Mouse (Mus musculus) hindbrain, embryonic 11.5 days (tissue): Measurements from ENCODE around the gene Klhdc8a. TPM values are rescaled to one million over a fixed set of nuclear protein-coding genes. Genes with fewer than 3 reads are reported as not detected.
A peak's percentile ranks its signal among the peaks of the same experiment; 100 is the strongest.

ENCODE experiments used
- ATAC-seq: fragments of 200-750 bp; cut with Nextera tagmentation; 2 replicates; pipeline ENCODE4 v1.8.0; 2017; ENCODE audit warnings: mild to moderate bottlenecking, moderate TSS enrichment, moderate library complexity; ENCODE audit not compliant: low FRiP score
- DNase-seq: peaks from one replicate; pipeline ENCODE4 v3.0.0-alpha.2; 2015; ENCODE audit warnings: low spot score
- H3K27ac ChIP-seq: fragments of 300-500 bp; sonication (generic); 2 replicates; pipeline ENCODE4 v1.5.1; 2014; ENCODE audit warnings: mild to moderate bottlenecking, low read depth, low read length
- H3K27me3 ChIP-seq: fragments of 300-500 bp; sonication (generic); 2 replicates; pipeline ENCODE4 v1.6.1; 2014; ENCODE audit warnings: mild to moderate bottlenecking, low read length, moderate library complexity, mixed read lengths; ENCODE audit not compliant: control insufficient read depth, insufficient read depth
- H3K36me3 ChIP-seq: fragments of 300-500 bp; sonication (generic); 2 replicates; pipeline ENCODE4 v1.6.1; 2014; ENCODE audit warnings: mild to moderate bottlenecking, low read length, moderate library complexity, mixed read lengths; ENCODE audit not compliant: control insufficient read depth, insufficient read depth
- H3K4me1 ChIP-seq: fragments of 300-500 bp; sonication (generic); replicated peaks from 2 replicates; pipeline ENCODE4 v1.6.1; 2014; ENCODE audit warnings: low read length, mixed read lengths; ENCODE audit not compliant: control insufficient read depth, insufficient read depth
- H3K4me2 ChIP-seq: fragments of 300-500 bp; sonication (generic); replicated peaks from 2 replicates; pipeline ENCODE4 v1.6.1; 2014; ENCODE audit warnings: mild to moderate bottlenecking, low read depth, low read length
- H3K4me3 ChIP-seq: fragments of 300-500 bp; sonication (generic); 2 replicates; pipeline ENCODE4 v1.5.1; 2014; ENCODE audit warnings: low read depth, low read length
- H3K9ac ChIP-seq: fragments of 300-500 bp; sonication (generic); 2 replicates; pipeline ENCODE4 v1.6.1; 2014; ENCODE audit warnings: low read depth, low read length
- H3K9me3 ChIP-seq: fragments of 300-500 bp; sonication (generic); 2 replicates; pipeline ENCODE4 v1.6.1; 2016; ENCODE audit warnings: low read length; ENCODE audit not compliant: control insufficient read depth
- WGBS: fragments of 180-500 bp; shearing (Covaris S2); extraction: QIAGEN DNeasy Blood & Tissue Kit; methylation state at CpG from one replicate; pipeline ENCODE4 v1.1.7; 2014; 5-methylcytosine and 5-hydroxymethylcytosine counted together
- polyA plus RNA-seq: library from polyadenylated mRNA; unstranded; fragments of >200 nt; fragmentation: Nextera tagmentation; extraction: Ambion mirVana; gene quantifications from 2 replicates; pipeline ENCODE4 v1.2.1, GENCODE M21; 2014

The Klhdc8a gene
- polyA plus RNA-seq, 1 experiment from 2014 or later = 3.0 TPM

GRCm38 (mm10) chr1:132286735-132287134 is 11.7 kb upstream of the Klhdc8a start:
- DNase-seq (no peak), ATAC-seq (no peak)
- Histone ChIP-seq H3K9ac (no peak overlapping the region), H3K27me3 (peaks cover 3% of the 10 kb centered on the region; the same call in 1 of the 2 replicates), H3K36me3 (no peaks in the 10 kb centered on the region), H3K27ac (no peak overlapping the region), H3K4me3 (no peak overlapping the region), H3K9me3 (no peaks in the 10 kb centered on the region), H3K4me2 (no peak overlapping the region), H3K4me1 (peaks cover 2% of the 10 kb centered on the region; the same call in 1 of the 2 replicates)
- WGBS = 80% methylated on average over 1 of the region's 1 CpGs

- Histone ChIP-seq H3K4me1 (peaks cover 5% of the 10 kb centered on the region), H3K27ac (no peak overlapping the region), H3K27me3 (peaks cover 3% of the 10 kb centered on the region; the same call in 1 of the 2 replicates), H3K9me3 (no peaks in the 10 kb centered on the region), H3K4me2 (no peak overlapping the region), H3K4me3 (no peak overlapping the region), H3K9ac (no peak overlapping the region), H3K36me3 (no peaks in the 10 kb centered on the region)
- no peak for DNase-seq
- no peak for ATAC-seq
- 64% methylated on average over 2 of the region's 2 CpGs for WGBS
These were observed 11.0 kb upstream of the Klhdc8a start for GRCm38 (mm10) chr1:132287445-132287844.

- 14% methylated on average over 11 of the region's 11 CpGs for whole genome bisulfite sequencing
- Histone ChIP-seq H3K9ac (no peak overlapping the region), H3K4me2 (no peak overlapping the region), H3K27ac (no peak overlapping the region), H3K4me3 (no peak overlapping the region), H3K27me3 (peaks cover 3% of the 10 kb centered on the region; the same call in 1 of the 2 replicates), H3K4me1 (peaks cover 6% of the 10 kb centered on the region), H3K36me3 (no peaks in the 10 kb centered on the region), H3K9me3 (no peaks in the 10 kb centered on the region)
- DNase-seq = no peak
- no peak for ATAC-seq
These were observed 10.4 kb upstream of the Klhdc8a start for GRCm38 (mm10) chr1:132287991-132288451.

DNA sequence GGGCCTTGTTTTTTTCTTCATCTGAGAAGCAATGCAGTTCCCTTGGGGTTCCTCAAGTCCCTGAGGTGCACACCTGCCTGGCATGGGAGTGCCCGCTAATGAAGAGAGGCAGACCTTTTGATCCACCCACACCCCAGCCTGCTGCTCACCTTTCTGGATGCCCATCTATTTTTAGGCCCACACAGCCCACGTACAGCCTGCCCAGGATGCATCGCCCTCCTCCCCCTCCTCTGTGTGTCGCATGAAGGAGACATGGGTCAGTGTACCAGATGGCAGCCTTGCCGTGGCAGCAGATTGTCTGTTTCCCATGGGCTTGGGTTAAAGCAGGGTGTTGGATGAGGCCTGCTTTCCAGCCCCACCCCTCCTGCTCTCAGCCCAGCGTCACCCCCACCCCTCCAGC is 8.5 kb upstream of the Klhdc8a start:
- Histone ChIP-seq H3K27ac (no peak overlapping the region), H3K27me3 (peaks cover 3% of the 10 kb centered on the region; the same call in 1 of the 2 replicates), H3K9ac (no peak overlapping the region), H3K4me1 (peaks cover 6% of the 10 kb centered on the region), H3K4me3 (no peak overlapping the region), H3K9me3 (no peaks in the 10 kb centered on the region), H3K4me2 (no peak overlapping the region), H3K36me3 (no peaks in the 10 kb centered on the region)
- WGBS = 63% methylated on average over 6 of the region's 6 CpGs
- peak; percentile 41; the same call in 1 of the 2 replicates for ATAC-seq
- DNase-seq = no peak

GRCm38 (mm10) chr1:132290921-132291675 is 7.3 kb upstream of the Klhdc8a start:
- peak overlapping the region; percentile 37 for H3K27ac ChIP-seq
- no peak overlapping the region for H3K4me3 ChIP-seq
- DNase-seq (peak; percentile 52), ATAC-seq (peak; percentile 48; the same call in 1 of the 2 replicates)
- WGBS = 33% methylated on average over 11 of the region's 11 CpGs
- H3K9ac ChIP-seq = no peak overlapping the region
- H3K9me3 ChIP-seq = no peaks in the 10 kb centered on the region
- H3K4me2 ChIP-seq = no peak overlapping the region
- no peaks in the 10 kb centered on the region for H3K36me3 ChIP-seq
- H3K27me3 ChIP-seq = peaks cover 3% of the 10 kb centered on the region; the same call in 1 of the 2 replicates
- peaks cover 6% of the 10 kb centered on the region for H3K4me1 ChIP-seq

DNA sequence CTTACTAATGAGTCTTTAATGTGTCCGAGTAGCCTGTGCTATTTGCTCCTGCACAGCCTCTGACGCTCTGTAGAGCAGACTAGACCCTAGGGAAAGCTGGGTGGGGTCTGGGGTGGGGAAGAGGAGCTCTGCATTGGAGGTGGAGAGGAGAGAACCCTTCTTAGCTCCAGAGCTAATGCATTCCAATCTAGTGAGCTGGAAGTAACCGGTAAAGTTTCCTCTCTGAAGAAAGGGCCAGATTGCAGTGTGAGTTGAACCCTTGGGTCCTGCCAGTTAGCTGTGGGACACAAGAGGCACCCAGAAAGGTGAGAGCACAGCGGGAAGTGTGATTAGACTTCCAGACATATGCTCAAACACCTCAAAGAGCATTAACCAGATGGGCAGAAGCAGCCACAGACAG is 6.7 kb upstream of the Klhdc8a start:
- Histone ChIP-seq H3K27ac (peak overlapping the region; percentile 19; the same call in 1 of the 2 replicates), H3K27me3 (peaks cover 2% of the 10 kb centered on the region; the same call in 1 of the 2 replicates), H3K4me1 (peaks cover 6% of the 10 kb centered on the region), H3K36me3 (no peaks in the 10 kb centered on the region), H3K9me3 (no peaks in the 10 kb centered on the region), H3K4me2 (no peak overlapping the region), H3K4me3 (no peak overlapping the region), H3K9ac (no peak overlapping the region)
- ATAC-seq (peak; percentile 36; the same call in 1 of the 2 replicates), DNase-seq (no peak)
- WGBS = 44% methylated on average over 4 of the region's 4 CpGs

- Histone ChIP-seq H3K27ac (peak overlapping the region; percentile 19; the same call in 1 of the 2 replicates), H3K9me3 (no peaks in the 10 kb centered on the region), H3K36me3 (no peaks in the 10 kb centered on the region), H3K4me2 (no peak overlapping the region; the same call in 1 of the 2 replicates), H3K4me1 (peaks cover 6% of the 10 kb centered on the region), H3K9ac (no peak overlapping the region), H3K4me3 (no peak overlapping the region), H3K27me3 (no peaks in the 10 kb centered on the region)
- ATAC-seq (no peak), DNase-seq (no peak)
- WGBS = 40% methylated on average over 21 of the region's 21 CpGs
These were observed 5.9 kb upstream of the Klhdc8a start for GRCm38 (mm10) chr1:132292318-132293129.

DNA sequence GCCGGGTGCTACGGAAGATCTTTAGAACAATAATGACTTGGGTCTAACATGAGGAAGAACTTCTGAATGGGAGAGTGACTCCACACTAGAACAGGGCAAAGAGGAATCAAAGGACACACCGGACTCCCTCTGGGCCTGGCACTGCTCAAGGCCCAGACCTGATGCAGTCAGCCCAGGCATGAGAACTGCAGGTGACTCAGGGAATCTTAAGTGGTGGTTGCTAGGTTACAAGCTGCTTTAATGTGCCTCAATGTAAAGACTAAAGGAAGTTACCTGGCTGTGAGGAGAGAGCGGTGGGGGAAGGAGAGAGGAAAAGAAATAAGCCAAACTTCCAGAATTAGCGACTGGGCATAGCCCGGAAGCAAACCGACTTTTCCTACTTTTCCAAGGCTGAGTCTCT is 2.9 kb upstream of the Klhdc8a start:
- peaks cover 2% of the 10 kb centered on the region; the same call in 1 of the 2 replicates for H3K27me3 ChIP-seq
- no peak for ATAC-seq

More for the DNA sequence above, 2.9 kb upstream of the Klhdc8a start:
- Histone ChIP-seq H3K4me3 (no peak overlapping the region), H3K4me2 (no peak overlapping the region), H3K4me1 (peaks cover 11% of the 10 kb centered on the region), H3K36me3 (no peaks in the 10 kb centered on the region), H3K27ac (no peak overlapping the region), H3K9ac (no peak overlapping the region), H3K9me3 (no peaks in the 10 kb centered on the region)
- no peak for DNase-seq
- 79% methylated on average over 7 of the region's 7 CpGs for WGBS
